Mouse (Mus musculus): Measurements from ENCODE around the gene Mlxip.

GRCm38 (mm10) chr5:123442283-123442682 is 47.7 kb downstream of the Mlxip start:
- TF ChIP-seq CTCF (IDR thresholded peaks at IDR 0.05; ENCODE audit: low read depth) (no peak), EP300 (IDR thresholded peaks at IDR 0.05; ENCODE audit: low read depth) (no peak)
